Mouse (Mus musculus) forebrain, embryonic 14.5 days (tissue): Measurements from ENCODE around the gene Cyth1. TPM values are rescaled to one million over a fixed set of nuclear protein-coding genes. Genes with fewer than 3 reads are reported as not detected.

ENCODE experiments used
- ATAC-seq: fragments of 200-750 bp; cut with Nextera tagmentation; 2 replicates; pipeline ENCODE4 v1.8.0; 2017; ENCODE audit warnings: mild to moderate bottlenecking, moderate library complexity
- DNase-seq: peaks from one replicate; pipeline ENCODE4 v3.0.0-alpha.2; 2015; ENCODE audit warnings: low spot score
- H3K27ac ChIP-seq: fragments of 300-500 bp; sonication (generic); 2 replicates; pipeline ENCODE4 v1.5.1; 2014; ENCODE audit warnings: low read depth, mild to moderate bottlenecking, control low read depth, low read length, moderate library complexity
- H3K27me3 ChIP-seq: fragments of 300-500 bp; sonication (generic); replicated peaks from 2 replicates; pipeline ENCODE4 v1.6.1; 2014; ENCODE audit warnings: low read length, control low read depth, mixed read lengths; ENCODE audit not compliant: control insufficient read depth, insufficient read depth
- H3K36me3 ChIP-seq: fragments of 300-500 bp; sonication (generic); 2 replicates; pipeline ENCODE4 v1.6.1; 2014; ENCODE audit warnings: low read length, control low read depth; ENCODE audit not compliant: control insufficient read depth, insufficient read depth
- H3K4me1 ChIP-seq: fragments of 300-500 bp; sonication (generic); 2 replicates; pipeline ENCODE4 v1.6.1; 2014; ENCODE audit warnings: antibody characterized with exemption, low read length, control low read depth; ENCODE audit not compliant: control insufficient read depth, insufficient read depth
- H3K4me2 ChIP-seq: fragments of 300-500 bp; sonication (generic); 2 replicates; pipeline ENCODE4 v1.6.1; 2014; ENCODE audit warnings: mild to moderate bottlenecking, control low read depth, low read length
- H3K4me3 ChIP-seq: fragments of 300-500 bp; sonication (generic); 2 replicates; pipeline ENCODE4 v1.5.1; 2014; ENCODE audit warnings: low read depth, low read length, control low read depth
- H3K9ac ChIP-seq: fragments of 300-500 bp; sonication (generic); 2 replicates; pipeline ENCODE4 v1.6.1; 2014; ENCODE audit warnings: mild to moderate bottlenecking, low read length, control low read depth, moderate library complexity
- H3K9me3 ChIP-seq: fragments of 300-500 bp; sonication (generic); replicated peaks from 2 replicates; pipeline ENCODE4 v1.6.1; 2016; ENCODE audit warnings: low read length, control low read depth, mixed read lengths; ENCODE audit not compliant: control insufficient read depth
- WGBS: fragments of 180-500 bp; shearing (Covaris S2); extraction: QIAGEN DNeasy Blood & Tissue Kit; methylation state at CpG from one replicate; pipeline ENCODE4 v1.1.7; 2014; 5-methylcytosine and 5-hydroxymethylcytosine counted together
- polyA plus RNA-seq: library from polyadenylated mRNA; unstranded; fragments of >200 nt; fragmentation: Nextera tagmentation; extraction: Ambion mirVana; gene quantifications from 2 replicates; pipeline ENCODE4 v1.2.1, GENCODE M21; 2014

The Cyth1 gene
- polyA plus RNA-seq, 1 experiment from 2014 or later, result 21.9 TPM

- H3K9ac ChIP-seq, result no peak overlapping the region
- no peaks in the 10 kb centered on the region for H3K27me3 ChIP-seq
- H3K36me3 ChIP-seq, result peaks cover 62% of the 10 kb centered on the region
These were observed 38.0 kb upstream of the Cyth1 start for GRCm38 (mm10) chr11:118286434-118286833.

GRCm38 (mm10) chr11:118285791-118286190 is 37.4 kb upstream of the Cyth1 start:
- DNase-seq (no peak), ATAC-seq (no peak)
- Histone ChIP-seq H3K4me1 (peaks cover 11% of the 10 kb centered on the region), H3K4me3 (no peak overlapping the region), H3K4me2 (no peak overlapping the region), H3K27me3 (no peaks in the 10 kb centered on the region), H3K36me3 (peaks cover 68% of the 10 kb centered on the region), H3K27ac (no peak overlapping the region), H3K9ac (no peak overlapping the region), H3K9me3 (no peaks in the 10 kb centered on the region)
- WGBS, result 91% methylated on average over 13 of the region's 13 CpGs

More at GRCm38 (mm10) chr11:118286434-118286833, 38.0 kb upstream of the Cyth1 start:
- H3K4me1 ChIP-seq, result peaks cover 14% of the 10 kb centered on the region
- no peak overlapping the region for H3K4me2 ChIP-seq
- H3K4me3 ChIP-seq, result no peak overlapping the region
- no peak overlapping the region for H3K27ac ChIP-seq
- DNase-seq (no peak), ATAC-seq (no peak)
- H3K9me3 ChIP-seq, result no peaks in the 10 kb centered on the region
- WGBS, result 94% methylated on average over 9 of the region's 9 CpGs

DNA sequence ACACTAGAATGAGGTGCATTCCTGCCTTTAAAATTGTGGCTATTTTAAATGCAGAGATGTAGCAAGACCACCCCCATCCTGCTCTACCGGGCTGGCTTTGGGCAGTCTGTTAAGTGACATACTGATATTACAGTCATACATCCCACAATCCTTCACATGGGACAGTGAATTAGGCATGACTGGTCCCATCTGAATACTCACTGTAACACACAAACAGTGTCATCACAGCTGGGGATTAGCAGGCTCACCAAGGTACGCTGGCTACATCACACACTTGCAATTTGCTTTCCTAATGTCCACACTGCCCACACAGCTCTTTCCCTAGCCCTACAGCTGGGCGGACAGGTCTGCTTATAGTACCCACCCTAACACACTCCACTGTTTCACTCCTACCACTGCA is 31.8 kb upstream of the Cyth1 start:
- Histone ChIP-seq H3K27ac (no peak overlapping the region), H3K9ac (no peak overlapping the region), H3K4me3 (no peak overlapping the region), H3K9me3 (no peaks in the 10 kb centered on the region), H3K4me1 (no peaks in the 10 kb centered on the region), H3K4me2 (no peak overlapping the region), H3K36me3 (peaks cover 98% of the 10 kb centered on the region), H3K27me3 (no peaks in the 10 kb centered on the region)
- no peak for DNase-seq
- ATAC-seq, result no peak
- WGBS, result 94% methylated on average over 3 of the region's 3 CpGs

GRCm38 (mm10) chr11:118276328-118276727 is 27.9 kb upstream of the Cyth1 start:
- no peak for ATAC-seq
- no peak for DNase-seq
- Histone ChIP-seq H3K9me3 (no peaks in the 10 kb centered on the region), H3K4me1 (no peaks in the 10 kb centered on the region), H3K9ac (no peak overlapping the region), H3K4me2 (no peak overlapping the region), H3K4me3 (no peak overlapping the region), H3K27me3 (no peaks in the 10 kb centered on the region), H3K27ac (no peak overlapping the region), H3K36me3 (peaks cover 99% of the 10 kb centered on the region)
- WGBS, result 89% methylated on average over 7 of the region's 7 CpGs

GRCm38 (mm10) chr11:118275092-118275491 is 26.7 kb upstream of the Cyth1 start:
- Histone ChIP-seq H3K27ac (no peak overlapping the region), H3K27me3 (no peaks in the 10 kb centered on the region), H3K36me3 (peaks cover 96% of the 10 kb centered on the region), H3K4me1 (no peaks in the 10 kb centered on the region), H3K4me3 (no peak overlapping the region), H3K9ac (no peak overlapping the region), H3K4me2 (no peak overlapping the region), H3K9me3 (no peaks in the 10 kb centered on the region)
- no peak for DNase-seq
- 94% methylated on average over 9 of the region's 9 CpGs for WGBS
- no peak for ATAC-seq

- DNase-seq (no peak), ATAC-seq (no peak)
- Histone ChIP-seq H3K4me1 (no peaks in the 10 kb centered on the region), H3K9ac (no peak overlapping the region), H3K4me3 (no peak overlapping the region), H3K9me3 (no peaks in the 10 kb centered on the region), H3K27me3 (no peaks in the 10 kb centered on the region), H3K27ac (no peak overlapping the region), H3K4me2 (no peak overlapping the region), H3K36me3 (peaks cover 94% of the 10 kb centered on the region)
- WGBS, result 90% methylated on average over 3 of the region's 3 CpGs
These were observed 21.4 kb upstream of the Cyth1 start for GRCm38 (mm10) chr11:118269827-118270226.

GRCm38 (mm10) chr11:118266666-118267046 is 18.3 kb upstream of the Cyth1 start:
- no peaks in the 10 kb centered on the region for H3K27me3 ChIP-seq
- H3K4me3 ChIP-seq, result no peak overlapping the region
- H3K36me3 ChIP-seq, result peaks cover 94% of the 10 kb centered on the region
- no peak overlapping the region for H3K4me2 ChIP-seq
- 94% methylated on average over 7 of the region's 7 CpGs for WGBS
- ATAC-seq, result no peak
- no peak overlapping the region for H3K27ac ChIP-seq
- no peak for DNase-seq
- no peak overlapping the region for H3K9ac ChIP-seq
- no peaks in the 10 kb centered on the region for H3K9me3 ChIP-seq
- no peaks in the 10 kb centered on the region for H3K4me1 ChIP-seq

DNA sequence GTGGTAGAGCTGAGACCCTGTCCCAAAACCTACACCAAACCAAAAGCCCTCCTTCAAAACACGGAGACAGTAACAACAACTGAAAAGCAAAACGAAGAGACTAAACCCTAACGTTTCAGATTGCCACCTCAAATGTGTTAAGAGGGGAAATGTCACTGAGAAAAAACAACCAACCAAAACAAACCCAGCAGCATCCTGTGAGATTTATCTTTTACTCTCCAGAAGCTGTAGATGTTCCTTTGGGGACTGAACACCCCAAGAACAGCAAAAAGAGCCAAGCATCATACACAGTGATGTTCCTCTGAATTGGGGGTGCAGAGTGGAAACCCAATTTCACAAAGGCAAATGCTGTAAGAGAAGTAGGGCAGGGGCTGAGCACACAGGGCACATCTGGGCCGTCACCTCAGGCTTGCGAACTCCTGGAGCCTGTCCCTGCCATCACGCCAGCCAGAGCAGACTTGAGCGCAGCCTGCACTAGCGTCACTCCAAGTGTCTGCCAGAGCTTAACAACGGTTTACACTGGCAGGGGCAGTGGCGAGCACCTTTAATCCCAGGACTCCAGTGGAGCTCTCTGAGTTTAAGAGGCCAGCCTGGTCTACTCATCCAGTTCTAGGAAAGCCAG is 17.8 kb upstream of the Cyth1 start:
- Histone ChIP-seq H3K4me1 (no peaks in the 10 kb centered on the region), H3K27me3 (no peaks in the 10 kb centered on the region), H3K4me2 (no peak overlapping the region), H3K36me3 (peaks cover 94% of the 10 kb centered on the region), H3K4me3 (no peak overlapping the region), H3K27ac (no peak overlapping the region), H3K9ac (no peak overlapping the region), H3K9me3 (no peaks in the 10 kb centered on the region)
- 93% methylated on average over 10 of the region's 10 CpGs for WGBS
- ATAC-seq, result no peak
- DNase-seq, result no peak

- ATAC-seq (no peak), DNase-seq (no peak)
- Histone ChIP-seq H3K4me3 (no peak overlapping the region), H3K27me3 (no peaks in the 10 kb centered on the region), H3K36me3 (peaks cover 96% of the 10 kb centered on the region), H3K27ac (no peak overlapping the region), H3K9ac (no peak overlapping the region), H3K4me2 (no peak overlapping the region), H3K4me1 (no peaks in the 10 kb centered on the region), H3K9me3 (no peaks in the 10 kb centered on the region)
- 91% methylated on average over 11 of the region's 11 CpGs for WGBS
These were observed 17.2 kb upstream of the Cyth1 start for GRCm38 (mm10) chr11:118265621-118266020.
